Mouse (Mus musculus): Measurements from ENCODE around the gene Tesk1.

Gene Tesk1

GRCm38 (mm10) chr4:43441639-43442038 lies at the start of gene Tesk1:
TSS of gene Tesk1 (plus strand) at chr4:43441939.
- DNase-seq = no peak

GRCm38 (mm10) chr4:43394345-43394891 lies 47.3 kb upstream of the Tesk1 start:
- no peak for DNase-seq

- no peak for DNase-seq
Observed at GRCm38 (mm10) chr4:43395147-43395546, 46.6 kb upstream of the Tesk1 start.

GRCm38 (mm10) chr4:43395836-43396235 lies 45.9 kb upstream of the Tesk1 start:
- DNase-seq = no peak

- DNase-seq = no peak
Observed at GRCm38 (mm10) chr4:43396381-43396780, 45.4 kb upstream of the Tesk1 start.

DNA sequence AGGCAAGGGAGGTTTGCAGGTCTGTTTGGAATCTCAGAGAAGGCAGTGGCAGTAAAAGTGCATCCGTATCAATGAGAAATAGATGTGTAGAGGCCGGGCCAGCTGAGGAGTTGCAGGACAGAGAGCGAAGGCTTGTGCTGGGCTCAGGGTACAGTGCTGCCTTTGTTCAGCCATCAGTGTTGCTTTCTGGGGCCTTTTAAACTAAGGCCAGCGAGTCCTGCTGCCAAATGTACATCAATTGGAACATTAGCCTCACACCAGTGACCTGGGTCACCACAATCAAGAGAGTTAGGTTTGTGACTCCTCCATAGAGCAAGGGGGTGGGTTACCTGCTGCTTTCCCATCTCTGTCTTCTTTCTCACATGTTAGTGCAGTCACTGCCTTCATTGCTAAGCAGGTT lies 43.7 kb upstream of the Tesk1 start:
- no peak for DNase-seq

GRCm38 (mm10) chr4:43398829-43399331 lies 42.9 kb upstream of the Tesk1 start:
- DNase-seq = no peak

- no peak for DNase-seq
Observed at GRCm38 (mm10) chr4:43399391-43400131, 42.2 kb upstream of the Tesk1 start.

GRCm38 (mm10) chr4:43400976-43401375 lies 40.8 kb upstream of the Tesk1 start:
- DNase-seq = no peak

GRCm38 (mm10) chr4:43401486-43401885 lies 40.3 kb upstream of the Tesk1 start:
- DNase-seq = no peak

DNA sequence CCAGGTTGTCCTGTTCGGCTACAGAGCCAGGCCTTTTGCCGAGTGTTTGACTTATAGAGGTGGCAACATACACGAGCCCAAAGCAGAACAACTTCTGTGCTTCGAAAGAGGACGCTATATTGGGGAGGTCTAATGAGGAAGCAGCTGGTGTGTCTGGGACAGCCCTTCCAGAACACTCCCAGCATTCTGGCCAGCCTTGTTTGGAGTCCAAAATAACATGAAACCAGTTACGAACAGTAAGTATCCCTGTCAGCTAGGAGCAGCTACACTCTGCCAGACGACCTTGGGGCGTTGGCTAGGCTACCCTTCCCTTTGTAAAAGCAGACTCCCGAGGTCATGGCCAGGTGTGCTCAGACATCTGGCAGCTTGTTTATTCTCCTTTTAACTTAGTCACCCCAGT lies 39.5 kb upstream of the Tesk1 start:
- no peak for DNase-seq

DNA sequence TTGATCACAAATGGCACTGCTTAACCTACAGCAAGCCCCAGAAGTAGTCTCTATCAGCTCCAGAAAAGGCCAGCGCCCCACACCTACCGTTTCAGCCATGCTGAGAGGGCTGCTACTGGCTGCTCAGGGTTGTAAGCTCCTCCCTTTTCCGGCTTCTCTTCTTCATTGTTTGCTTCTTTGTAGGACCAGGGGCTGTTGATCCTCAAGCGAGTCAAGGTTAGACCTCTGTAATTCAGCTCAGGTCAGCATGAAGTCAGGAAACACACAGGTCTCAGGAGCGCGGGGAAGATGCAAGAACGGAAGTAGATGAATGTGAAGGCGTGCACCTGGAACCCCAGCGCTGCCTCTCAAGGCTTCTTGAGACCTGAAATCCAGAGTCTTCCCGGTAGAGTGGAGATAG lies 37.0 kb upstream of the Tesk1 start:
- no peak for DNase-seq

DNA sequence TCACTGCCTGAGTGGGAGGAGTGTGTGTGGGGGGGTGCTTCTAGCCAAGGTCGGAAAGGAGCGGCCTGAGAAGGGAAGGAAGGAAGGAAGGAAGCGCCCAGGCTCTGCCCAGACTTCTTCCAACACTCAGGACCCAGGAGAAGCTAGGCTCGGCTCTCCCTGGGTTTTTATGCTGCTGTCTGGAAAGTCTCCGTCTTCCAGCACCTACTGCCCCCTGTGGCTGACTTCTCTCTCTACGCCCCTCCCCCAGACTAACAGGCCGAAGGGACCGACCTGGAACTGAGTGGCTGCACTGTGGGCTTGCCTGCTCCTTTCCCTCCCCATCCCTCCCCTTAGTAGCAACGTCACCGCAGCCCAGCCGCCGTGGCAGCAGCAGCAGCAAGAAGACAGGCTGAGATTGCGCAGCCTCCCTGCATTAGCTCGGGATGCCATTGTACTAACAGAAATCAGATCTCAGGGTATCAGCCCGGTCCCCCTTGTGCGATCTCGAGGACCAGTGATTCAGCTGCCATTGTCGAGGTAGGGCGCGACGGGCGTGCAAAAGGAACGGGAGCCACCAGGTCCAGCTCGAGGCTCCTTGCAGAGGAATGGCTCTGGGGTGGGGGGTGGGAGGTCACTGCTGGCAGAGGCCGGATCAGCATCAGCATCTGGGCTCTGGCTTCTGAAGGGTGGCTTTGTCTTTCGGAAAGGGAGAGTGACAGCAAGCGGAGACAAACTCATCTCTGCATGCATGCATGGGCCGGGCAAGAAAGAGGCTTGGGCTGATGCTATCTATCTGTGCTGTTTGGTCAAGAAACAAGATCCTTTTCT lies 35.4 kb upstream of the Tesk1 start:
- DNase-seq = no peak

DNA sequence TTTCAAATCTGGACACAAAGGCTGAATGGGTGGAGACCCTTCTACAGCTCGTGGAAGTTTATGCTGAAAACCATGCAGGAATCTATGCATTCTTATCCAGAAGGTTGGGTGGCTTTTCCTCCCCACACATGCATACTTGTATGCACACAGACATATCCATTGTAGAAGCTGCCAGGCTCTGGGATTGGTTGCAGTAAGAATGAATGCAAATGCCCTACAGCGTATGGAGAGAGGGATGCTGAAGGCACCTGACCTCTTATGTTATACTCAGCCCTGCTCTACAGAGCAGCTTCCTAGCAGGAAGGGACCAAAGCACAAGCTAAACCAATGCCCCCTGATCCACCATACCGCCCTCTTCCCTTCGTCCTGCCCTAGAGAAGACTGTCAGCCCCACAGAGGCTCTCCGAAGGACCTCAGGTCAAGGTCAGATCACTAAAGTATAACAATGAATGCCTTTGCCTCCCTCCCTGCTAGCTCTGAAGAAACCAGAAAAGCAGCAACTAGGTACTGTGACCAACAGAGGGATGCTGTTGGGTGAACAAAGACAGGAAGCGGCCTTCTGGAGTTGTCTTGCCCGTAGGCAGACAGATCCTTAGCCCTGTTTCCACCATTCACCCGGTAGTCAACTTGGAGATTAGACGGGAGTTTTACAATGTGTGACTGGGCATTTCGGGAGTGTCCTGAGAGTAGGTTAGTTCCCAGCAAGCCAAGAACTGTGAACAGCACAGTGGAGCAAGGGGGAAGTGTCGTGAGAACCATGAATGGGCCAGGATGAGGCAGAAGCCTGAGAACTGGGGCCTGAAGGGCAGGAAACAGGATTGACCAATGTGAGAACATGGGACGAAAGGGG lies 34.4 kb upstream of the Tesk1 start:
- DNase-seq = no peak

DNA sequence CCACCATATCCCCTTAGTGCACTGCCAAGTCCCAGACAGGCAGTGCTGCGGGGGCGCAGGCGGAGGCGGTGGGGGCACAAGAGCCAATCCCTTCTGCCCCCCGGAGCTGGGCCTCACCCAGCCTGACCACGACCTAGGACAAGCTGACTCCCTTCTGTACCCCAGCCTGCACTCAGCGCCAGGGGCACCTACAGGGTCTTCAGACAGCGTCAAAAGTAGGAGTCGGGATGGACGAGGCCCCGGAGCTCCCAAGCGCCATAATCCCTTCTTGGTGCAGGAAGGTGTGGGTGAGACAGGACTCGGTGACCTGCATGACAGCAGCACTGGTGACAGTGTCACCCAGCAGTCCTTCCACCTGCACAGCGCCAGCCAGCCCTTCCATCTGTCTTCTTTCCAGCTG lies 27.0 kb upstream of the Tesk1 start:
- no peak for DNase-seq

- no peak for DNase-seq
Observed at GRCm38 (mm10) chr4:43415221-43416070, 26.3 kb upstream of the Tesk1 start.

GRCm38 (mm10) chr4:43416071-43416490 lies 25.7 kb upstream of the Tesk1 start:
- no peak for DNase-seq

GRCm38 (mm10) chr4:43417269-43418062 lies 24.3 kb upstream of the Tesk1 start:
- DNase-seq = no peak

DNA sequence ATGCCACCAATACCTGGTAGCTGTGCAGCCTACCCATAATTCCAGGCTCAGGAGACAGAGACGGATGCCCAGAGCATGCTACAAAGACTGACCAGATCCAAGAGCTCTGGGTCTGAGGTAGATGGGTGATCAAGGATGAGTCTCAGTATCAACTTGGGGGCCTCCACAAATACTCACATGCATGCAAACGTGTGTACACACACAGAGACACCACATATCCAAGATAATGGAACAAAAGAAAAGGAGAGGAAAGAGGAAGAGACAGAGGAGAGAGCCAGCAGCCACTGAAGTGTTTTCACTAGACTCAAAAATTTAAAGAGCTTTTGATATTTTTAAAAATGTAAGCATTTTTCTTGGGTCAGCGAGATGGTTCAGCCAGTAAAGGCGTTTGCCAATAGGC lies 23.3 kb upstream of the Tesk1 start:
- DNase-seq = no peak

GRCm38 (mm10) chr4:43418973-43419656 lies 22.6 kb upstream of the Tesk1 start:
- DNase-seq = no peak

Measured in thymus, postnatal 14 days (tissue).